Mouse (Mus musculus): Measurements from ENCODE around the gene Naa20.
A peak's percentile ranks its signal among the peaks of the same experiment; 100 is the strongest.

Gene Naa20

GRCm38 (mm10) chr2:145952726-145953125 is 50.8 kb downstream of the Naa20 start:
- no peak for DNase-seq (ENCODE audit: low spot score)

- DNase-seq (ENCODE audit: low spot score): no peak
Observed at GRCm38 (mm10) chr2:145955844-145956243, 53.9 kb downstream of the Naa20 start.

- DNase-seq (ENCODE audit: low spot score): no peak
Observed at GRCm38 (mm10) chr2:145956318-145956717, 54.4 kb downstream of the Naa20 start.

- DNase-seq (ENCODE audit: low spot score): peak; percentile 79
Observed at GRCm38 (mm10) chr2:145957450-145957849, 55.6 kb downstream of the Naa20 start.

- DNase-seq (ENCODE audit: low spot score): no peak
Observed at GRCm38 (mm10) chr2:145958097-145958496, 56.2 kb downstream of the Naa20 start.

GRCm38 (mm10) chr2:145958551-145958950 is 56.7 kb downstream of the Naa20 start:
- peak; percentile 53 for DNase-seq (ENCODE audit: low spot score)

GRCm38 (mm10) chr2:145961861-145962260 is 60.0 kb downstream of the Naa20 start:
- no peak for DNase-seq (ENCODE audit: low spot score)

All from embryo, embryonic 10 days (tissue).